Mouse (Mus musculus): Measurements from ENCODE around the gene Hhat. TPM values are rescaled to one million over a fixed set of nuclear protein-coding genes. Genes with fewer than 3 reads are reported as not detected.

Hhat gene
- polyA plus RNA-seq, 1 experiment from 2014 or later = 9.0 TPM

- 0 out of 2 replicates have a peak, but pooled peaks have one; percentile 40 for ATAC-seq (ENCODE audit: insufficient number of reproducible peaks, insufficient read depth, low FRiP score, low TSS enrichment, low read depth)
- Histone ChIP-seq H3K27ac (peak overlapping the region; percentile 85), H3K9ac (no peak overlapping the region), H3K4me1 (peaks cover 23% of the 10 kb centered on the region), H3K36me3 (no peaks in the 10 kb centered on the region), H3K4me2 (no peak overlapping the region; the same call in 1 of the 2 replicates), H3K4me3 (no peak overlapping the region), H3K27me3 (no peaks in the 10 kb centered on the region), H3K9me3 (no peaks in the 10 kb centered on the region)
- WGBS = 16% methylated on average over 6 of the region's 6 CpGs
These were observed 8.0 kb upstream of the Hhat start for GRCm38 (mm10) chr1:192778869-192779514.

DNA sequence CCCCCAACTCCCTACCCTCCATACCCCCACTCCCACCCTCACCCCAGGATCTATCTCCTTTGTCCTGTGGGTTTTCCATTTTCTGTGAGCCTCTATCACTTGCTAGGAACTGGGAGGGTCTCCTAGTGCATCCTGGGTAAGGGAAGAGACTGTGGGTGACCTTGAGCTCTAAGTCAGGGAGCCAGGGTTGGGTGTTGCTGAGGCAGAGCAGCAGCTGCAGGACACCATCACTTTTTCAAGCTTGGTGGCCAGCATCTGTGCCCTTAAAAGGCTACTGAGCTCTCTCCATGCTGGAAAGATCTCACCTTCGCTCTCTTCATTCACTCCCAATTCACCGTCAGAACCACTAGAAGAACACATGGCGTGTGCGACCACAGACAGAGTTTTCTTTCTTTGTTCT, 7.2 kb upstream of the Hhat start:
- no peaks in the 10 kb centered on the region for H3K27me3 ChIP-seq
- 75% methylated on average over 4 of the region's 4 CpGs for WGBS
- ATAC-seq (ENCODE audit: insufficient number of reproducible peaks, insufficient read depth, low FRiP score, low TSS enrichment, low read depth) = no peak
- peaks cover 23% of the 10 kb centered on the region for H3K4me1 ChIP-seq
- H3K4me3 ChIP-seq = no peak overlapping the region
- no peaks in the 10 kb centered on the region for H3K36me3 ChIP-seq
- no peaks in the 10 kb centered on the region for H3K9me3 ChIP-seq
- peak overlapping the region; percentile 85 for H3K27ac ChIP-seq
- no peak overlapping the region for H3K4me2 ChIP-seq
- no peak overlapping the region for H3K9ac ChIP-seq

- 18% methylated on average over 10 of the region's 10 CpGs for WGBS
- Histone ChIP-seq H3K4me3 (peak overlapping the region; percentile 63), H3K4me1 (peaks cover 24% of the 10 kb centered on the region), H3K9me3 (no peaks in the 10 kb centered on the region), H3K27ac (peak overlapping the region; percentile 97), H3K4me2 (peak overlapping the region; percentile 88), H3K27me3 (no peaks in the 10 kb centered on the region), H3K36me3 (no peaks in the 10 kb centered on the region), H3K9ac (peak overlapping the region; percentile 95)
- 0 out of 2 replicates have a peak, but pooled peaks have one; percentile 60 for ATAC-seq (ENCODE audit: insufficient number of reproducible peaks, insufficient read depth, low FRiP score, low TSS enrichment, low read depth)
These were observed 911 bp downstream of the Hhat start for GRCm38 (mm10) chr1:192770130-192770494.

- H3K27ac ChIP-seq = no peak overlapping the region
- 35% methylated on average over 4 of the region's 4 CpGs for WGBS
- peaks cover 9% of the 10 kb centered on the region for H3K4me1 ChIP-seq
- H3K27me3 ChIP-seq = no peaks in the 10 kb centered on the region
- H3K9me3 ChIP-seq = no peaks in the 10 kb centered on the region
- H3K4me2 ChIP-seq = no peak overlapping the region
- no peak overlapping the region for H3K9ac ChIP-seq
- no peak overlapping the region for H3K4me3 ChIP-seq
- ATAC-seq (ENCODE audit: insufficient number of reproducible peaks, insufficient read depth, low FRiP score, low TSS enrichment, low read depth) = no peak
- no peaks in the 10 kb centered on the region for H3K36me3 ChIP-seq
These were observed 5.5 kb downstream of the Hhat start for GRCm38 (mm10) chr1:192765531-192765930.

- H3K4me1 ChIP-seq = peaks cover 3% of the 10 kb centered on the region
- no peaks in the 10 kb centered on the region for H3K36me3 ChIP-seq
- no peak overlapping the region for H3K4me3 ChIP-seq
- no peaks in the 10 kb centered on the region for H3K27me3 ChIP-seq
- WGBS = 45% methylated on average over 2 of the region's 2 CpGs
- no peaks in the 10 kb centered on the region for H3K9me3 ChIP-seq
- ATAC-seq (ENCODE audit: insufficient number of reproducible peaks, insufficient read depth, low FRiP score, low TSS enrichment, low read depth) = no peak
- no peak overlapping the region for H3K9ac ChIP-seq
- no peak overlapping the region for H3K4me2 ChIP-seq
- no peak overlapping the region for H3K27ac ChIP-seq
These were observed 6.5 kb downstream of the Hhat start for GRCm38 (mm10) chr1:192764547-192764946.

DNA sequence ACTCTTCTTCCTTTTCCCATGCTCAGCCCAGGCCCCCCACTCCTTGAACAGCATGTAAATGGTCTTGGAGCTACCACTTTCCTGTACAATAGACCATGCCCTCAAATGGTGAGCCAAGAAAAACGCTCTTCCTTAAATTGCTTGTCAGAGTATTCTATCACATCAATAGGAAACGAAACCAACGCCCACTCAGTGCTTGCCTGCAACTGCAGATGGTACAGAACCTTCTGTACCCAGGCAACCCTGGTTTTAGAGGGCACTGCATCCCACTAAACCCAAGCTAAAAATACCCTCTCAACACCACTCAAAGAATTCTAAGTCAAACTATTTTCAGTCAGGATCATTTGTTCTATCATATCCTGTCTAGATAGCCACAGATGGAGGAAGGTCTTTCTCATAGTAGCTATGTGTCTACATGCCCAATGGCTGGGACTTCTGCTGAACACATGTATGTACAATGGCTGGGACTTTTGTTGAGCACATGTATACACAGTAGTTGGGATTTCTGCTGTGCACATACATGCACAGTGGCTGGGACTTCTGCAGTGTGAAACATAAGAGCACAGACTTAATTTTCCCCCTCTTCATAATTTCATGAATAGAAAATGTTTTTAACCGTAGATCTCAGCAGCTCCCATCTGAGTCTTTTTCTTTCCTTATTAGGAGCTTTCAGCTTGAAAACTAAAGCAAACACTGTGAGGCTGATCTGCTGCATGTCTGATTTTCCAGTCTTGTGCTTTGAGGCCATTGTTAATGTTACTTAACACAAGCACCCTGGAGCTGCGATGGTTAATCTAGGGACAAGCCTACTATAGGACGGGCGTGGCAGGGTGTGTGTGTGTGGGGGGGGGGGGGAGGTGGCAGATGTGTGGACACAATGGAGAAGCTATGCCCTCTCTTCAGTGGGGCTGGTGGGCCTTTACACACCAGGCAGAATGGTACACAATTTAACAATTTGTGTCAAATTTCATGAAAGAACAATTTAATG, 7.8 kb downstream of the Hhat start:
- no peak overlapping the region for H3K27ac ChIP-seq
- no peak overlapping the region for H3K4me2 ChIP-seq
- H3K36me3 ChIP-seq = 0 out of 2 replicates have a peak, but pooled peaks cover 4% of the 10 kb centered on the region
- no peak overlapping the region for H3K4me3 ChIP-seq
- H3K27me3 ChIP-seq = no peaks in the 10 kb centered on the region
- 0 out of 2 replicates have a peak, but pooled peaks cover 3% of the 10 kb centered on the region for H3K4me1 ChIP-seq
- H3K9me3 ChIP-seq = no peaks in the 10 kb centered on the region
- 66% methylated on average over 7 of the region's 7 CpGs for whole genome bisulfite sequencing
- H3K9ac ChIP-seq = no peak overlapping the region
- no peak for ATAC-seq (ENCODE audit: insufficient number of reproducible peaks, insufficient read depth, low FRiP score, low TSS enrichment, low read depth)

GRCm38 (mm10) chr1:192756674-192757073, 14.3 kb downstream of the Hhat start:
- Histone ChIP-seq H3K4me2 (no peak overlapping the region), H3K4me3 (no peak overlapping the region), H3K4me1 (peaks cover 14% of the 10 kb centered on the region), H3K9me3 (no peaks in the 10 kb centered on the region), H3K36me3 (0 out of 2 replicates have a peak, but pooled peaks cover 4% of the 10 kb centered on the region), H3K9ac (no peak overlapping the region), H3K27me3 (no peaks in the 10 kb centered on the region), H3K27ac (no peak overlapping the region)
- ATAC-seq (ENCODE audit: insufficient number of reproducible peaks, insufficient read depth, low FRiP score, low TSS enrichment, low read depth) = no peak
- 78% methylated on average over 7 of the region's 7 CpGs for WGBS

DNA sequence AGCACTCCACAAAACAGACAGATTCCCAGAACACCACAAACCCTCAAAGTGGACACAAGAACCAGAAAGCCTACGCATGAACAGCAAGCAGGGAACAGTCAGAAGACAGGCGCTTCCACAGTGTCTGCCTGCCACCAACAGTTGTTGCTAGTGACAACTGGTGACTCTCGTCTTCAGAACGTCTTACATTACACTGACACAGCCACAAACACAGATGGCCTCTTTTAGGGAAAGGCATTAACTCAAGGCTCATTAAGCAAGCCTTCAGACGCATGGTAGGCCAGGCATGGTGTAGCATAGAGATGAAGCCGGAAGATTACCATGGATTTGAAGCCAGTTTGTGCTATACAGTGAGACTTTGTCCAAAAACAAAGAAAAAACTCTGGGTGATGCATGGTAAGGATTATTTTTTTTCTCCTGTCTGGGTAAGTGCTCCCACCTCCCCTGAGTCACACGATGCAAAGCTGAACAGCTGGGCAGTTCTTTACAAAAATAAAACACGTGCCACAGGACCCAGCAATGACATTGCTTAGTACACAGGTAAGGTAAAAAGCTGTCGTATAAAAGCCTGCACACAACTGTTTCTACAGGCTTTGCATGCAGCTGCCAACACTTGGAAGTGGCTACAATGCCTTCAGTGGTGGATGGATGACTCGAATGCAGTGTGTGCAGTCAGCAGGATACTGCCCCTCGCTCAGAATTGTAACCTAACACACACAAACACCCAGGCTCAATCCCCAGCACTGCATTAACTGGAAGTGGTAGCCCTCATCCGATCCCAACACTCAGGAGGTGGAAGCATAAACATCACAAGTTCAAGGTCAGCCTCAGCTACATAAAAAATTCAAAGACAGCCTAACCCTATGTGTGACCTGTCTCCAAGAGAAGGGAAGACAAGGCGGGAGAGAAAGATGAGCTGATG, 15.1 kb downstream of the Hhat start:
- no peaks in the 10 kb centered on the region for H3K27me3 ChIP-seq
- no peak overlapping the region for H3K4me2 ChIP-seq
- H3K27ac ChIP-seq = no peak overlapping the region
- no peaks in the 10 kb centered on the region for H3K9me3 ChIP-seq
- no peak for ATAC-seq (ENCODE audit: insufficient number of reproducible peaks, insufficient read depth, low FRiP score, low TSS enrichment, low read depth)
- no peak overlapping the region for H3K9ac ChIP-seq
- peaks cover 14% of the 10 kb centered on the region for H3K4me1 ChIP-seq
- no peak overlapping the region for H3K4me3 ChIP-seq
- 0 out of 2 replicates have a peak, but pooled peaks cover 4% of the 10 kb centered on the region for H3K36me3 ChIP-seq
- WGBS = 52% methylated on average over 13 of the region's 13 CpGs

DNA sequence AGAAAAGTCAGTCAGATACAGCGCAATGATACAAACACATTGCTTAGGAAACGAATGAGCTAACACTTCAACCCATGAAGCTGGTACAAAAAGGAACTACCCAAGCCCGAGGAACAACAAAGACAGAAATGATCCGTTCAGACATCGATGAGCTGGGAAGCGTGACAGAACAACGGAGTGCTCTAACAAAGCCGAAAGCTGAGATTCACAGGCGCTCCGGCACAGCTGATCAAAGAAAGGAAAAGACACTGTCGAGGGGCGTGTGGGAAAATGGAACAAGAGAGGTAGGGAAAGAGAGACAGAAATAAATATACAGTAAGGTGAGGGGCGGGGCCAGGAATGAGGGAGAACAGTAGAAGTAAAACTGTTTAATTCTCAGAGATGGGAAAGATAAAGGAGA, 15.8 kb downstream of the Hhat start:
- 75% methylated on average over 13 of the region's 13 CpGs for WGBS
- H3K27me3 ChIP-seq = no peaks in the 10 kb centered on the region
- peaks cover 14% of the 10 kb centered on the region for H3K4me1 ChIP-seq
- H3K4me3 ChIP-seq = no peak overlapping the region
- H3K9ac ChIP-seq = no peak overlapping the region
- ATAC-seq (ENCODE audit: insufficient number of reproducible peaks, insufficient read depth, low FRiP score, low TSS enrichment, low read depth) = no peak
- H3K4me2 ChIP-seq = no peak overlapping the region
- 0 out of 2 replicates have a peak, but pooled peaks cover 4% of the 10 kb centered on the region for H3K36me3 ChIP-seq
- H3K9me3 ChIP-seq = no peaks in the 10 kb centered on the region
- no peak overlapping the region; the same call in 1 of the 2 replicates for H3K27ac ChIP-seq

GRCm38 (mm10) chr1:192754268-192754667, 16.8 kb downstream of the Hhat start:
- no peak overlapping the region for H3K4me2 ChIP-seq
- 93% methylated on average over 4 of the region's 4 CpGs for WGBS
- no peak overlapping the region for H3K4me3 ChIP-seq
- H3K36me3 ChIP-seq = 0 out of 2 replicates have a peak, but pooled peaks cover 4% of the 10 kb centered on the region
- H3K4me1 ChIP-seq = peaks cover 22% of the 10 kb centered on the region
- H3K27me3 ChIP-seq = no peaks in the 10 kb centered on the region
- H3K27ac ChIP-seq = no peak overlapping the region
- no peaks in the 10 kb centered on the region for H3K9me3 ChIP-seq
- H3K9ac ChIP-seq = no peak overlapping the region
- no peak for ATAC-seq (ENCODE audit: insufficient number of reproducible peaks, insufficient read depth, low FRiP score, low TSS enrichment, low read depth)
